In genomic region chr5:124162577-124162976, GRCm38 (mm10) we compare ENCODE assay signal across 7 mouse cellular contexts. TPM values are rescaled to one million over a fixed set of nuclear protein-coding genes. Genes with fewer than 3 reads are reported as not detected.
A peak's percentile ranks its signal among the peaks of the same experiment; 100 is the strongest.
DNase-seq lines count a peak whose midpoint lies in the region; ATAC-seq and TF ChIP-seq lines count a peak whose summit lies in the region.

No protein-coding gene starts in this region.

- no peaks in the 10 kb centered on the region for H3K36me3 ChIP-seq in ES-E14 (ENCODE audit: control insufficient read depth, insufficient read depth, low read length, poor library complexity, severe bottlenecking)
- no peaks in the 10 kb centered on the region for H3K36me3 ChIP-seq in forebrain, embryonic 12.5 days (replicated peaks)
- H3K36me3 ChIP-seq in heart, embryonic 16.5 days (ENCODE audit: control insufficient read depth, insufficient read depth): no peaks in the 10 kb centered on the region

- peak; percentile 37; the same call in 1 of the 2 replicates for ATAC-seq in forebrain, embryonic 12.5 days (ENCODE audit: low FRiP score)
- peak; percentile 30; the same call in 1 of the 2 replicates for ATAC-seq in heart, embryonic 16.5 days (replicated peaks; ENCODE audit: extremely low read depth, insufficient read depth, low FRiP score)

- no peak overlapping the region for H3K9ac ChIP-seq in ES-E14 (ENCODE audit: insufficient read depth, low read depth, low read length, poor library complexity, severe bottlenecking)
- H3K9ac ChIP-seq in forebrain, embryonic 12.5 days: no peak overlapping the region
- H3K9ac ChIP-seq in heart, embryonic 16.5 days (ENCODE audit: low read length): no peak overlapping the region

- 0 out of 2 replicates have a peak, but pooled peaks cover 2% of the 10 kb centered on the region for H3K27me3 ChIP-seq in forebrain, embryonic 12.5 days
- no peaks in the 10 kb centered on the region for H3K27me3 ChIP-seq in heart, embryonic 16.5 days (ENCODE audit: control insufficient read depth, insufficient read depth, low read length)

- in situ Hi-C loops in ES-E14 (cut with MboI; ENCODE audit: low sequenced_read_pairs in 2 of 2, unreplicated experiment in 2 of 2): no loop called here

- H3K27ac ChIP-seq in ES-E14 (ENCODE audit: insufficient read depth, low read depth, low read length, poor library complexity, severe bottlenecking): no peak overlapping the region; the same call in 1 of the 2 replicates
- no peak overlapping the region for H3K27ac ChIP-seq in forebrain, embryonic 12.5 days
- peak overlapping the region; percentile 81 for H3K27ac ChIP-seq in heart, embryonic 16.5 days (ENCODE audit: low read length)

- 59% methylated on average over 5 of the region's 5 CpGs for WGBS in forebrain, embryonic 12.5 days
- WGBS in heart, embryonic 16.5 days: 31% methylated on average over 5 of the region's 5 CpGs

- H3K4me1 ChIP-seq in ES-E14 (ENCODE audit: control insufficient read depth in 2 of 2, insufficient read depth in 2 of 2, low read length in 2 of 2, poor library complexity in 1 of 2): peaks cover 0 to 4% of the 10 kb centered on the region in 2 experiments; a peak in 2 of 4 replicates
- peaks cover 65% of the 10 kb centered on the region for H3K4me1 ChIP-seq in forebrain, embryonic 12.5 days
- peaks cover 76% of the 10 kb centered on the region for H3K4me1 ChIP-seq in heart, embryonic 16.5 days (ENCODE audit: control insufficient read depth, insufficient read depth, low read length)

- peak; percentile 67 for DNase-seq in ES-E14 (ENCODE audit: low read depth, low spot score)
- DNase-seq in adrenal gland, postnatal 36 days: peak; percentile 72 to 83
- DNase-seq in kidney, postnatal 14 days: peak; percentile 79
- peak; percentile 83 for DNase-seq in lung, postnatal 14 days
- DNase-seq in skeletal muscle tissue, adult 2 months (ENCODE audit: low read depth, low spot score): peak; percentile 60

- H3K4me2 ChIP-seq in forebrain, embryonic 12.5 days: no peak overlapping the region
- H3K4me2 ChIP-seq in heart, embryonic 16.5 days (ENCODE audit: low read depth, low read length): peak overlapping the region; percentile 14; the same call in 1 of the 2 replicates

- H3K4me3 ChIP-seq in ES-E14 (ENCODE audit: insufficient read depth in 1 of 2, low read depth in 1 of 2, low read length in 2 of 2, poor library complexity in 1 of 2, severe bottlenecking in 1 of 2): no peak overlapping the region
- H3K4me3 ChIP-seq in forebrain, embryonic 12.5 days (replicated peaks): no peak overlapping the region
- H3K4me3 ChIP-seq in heart, embryonic 16.5 days (ENCODE audit: low read length): no peak overlapping the region

- no peaks in the 10 kb centered on the region for H3K9me3 ChIP-seq in ES-E14 (ENCODE audit: control insufficient read depth, insufficient read depth, low read depth, low read length)
- H3K9me3 ChIP-seq in forebrain, embryonic 12.5 days: no peaks in the 10 kb centered on the region
- no peaks in the 10 kb centered on the region for H3K9me3 ChIP-seq in heart, embryonic 16.5 days (replicated peaks; ENCODE audit: control insufficient read depth, low read length)

TF ChIP-seq in ES-E14, 5 proteins besides CTCF, POLR2A, EP300 and RAD21:
- TF ChIP-seq CHD2 (IDR thresholded peaks at IDR 0.05; ENCODE audit: low read depth, low read length) (no peak), ZC3H11A (IDR thresholded peaks at IDR 0.05; ENCODE audit: borderline replicate concordance, low read depth, low read length) (0 out of 2 replicates have a peak, but pooled peaks have one; percentile 34)
TF ChIP-seq in ES-E14: peak in this region for 1.

RNA-seq across cellular contexts. Expression of gene Arl6ip4, which starts 46.7 kb away (rescaled TPM):
- total RNA-seq in ES-E14 (2012; rRNA removed): 33.1 and 37.9 TPM in 2 replicates
- 10 to 100 TPM; 50.0 to 69.2 TPM for total RNA-seq in adrenal gland, postnatal 36 days (2021)
- 92.7 and 97.1 TPM in 2 replicates for polyA plus RNA-seq in forebrain, embryonic 12.5 days (2016; fragmentation: Nextera tagmentation; extraction: Ambion mirVana)
- polyA plus RNA-seq in heart, embryonic 16.5 days (2015; fragmentation: Nextera tagmentation; extraction: Ambion mirVana): 72.6 and 78.1 TPM in 2 replicates

RNA-seq across cellular contexts. Expression of gene Ogfod2, which starts 50.5 kb away (rescaled TPM):
- total RNA-seq in ES-E14 (2012; rRNA removed): 7.8 and 14.0 TPM in 2 replicates
- 10 to 100 TPM; 34.2 to 41.1 TPM for total RNA-seq in adrenal gland, postnatal 36 days (2021)
- 17.7 and 19.1 TPM in 2 replicates for polyA plus RNA-seq in forebrain, embryonic 12.5 days (2016; fragmentation: Nextera tagmentation; extraction: Ambion mirVana)
- polyA plus RNA-seq in heart, embryonic 16.5 days (2015; fragmentation: Nextera tagmentation; extraction: Ambion mirVana): 21.3 and 24.2 TPM in 2 replicates
